Mouse (Mus musculus): Measurements from ENCODE around the gene Hddc3. TPM values are rescaled to one million over a fixed set of nuclear protein-coding genes. Genes with fewer than 3 reads are reported as not detected.

Gene Hddc3
- total and polyA plus RNA-seq, 3 experiments, result 47.1 to 58.1 TPM; not detected in 1

- TF ChIP-seq GATA1 (IDR thresholded peaks at IDR 0.05; ENCODE audit: low read depth, low read length) (0 out of 2 replicates have a peak, but pooled peaks have one; percentile 17), ETS1 (IDR thresholded peaks at IDR 0.05; ENCODE audit: low read depth, low read length) (peak; percentile 73)
Measured at GRCm38 (mm10) chr7:80373850-80374249, 30.9 kb downstream of the Hddc3 start (continued).

- H3K4me3 ChIP-seq (ENCODE audit: control insufficient read depth in 1 of 2, insufficient read depth in 1 of 2, low read depth in 2 of 2, low read length in 2 of 2), result peak overlapping the region; percentile 15 to 43; a peak in 1 of 4 replicates
- H3K9ac ChIP-seq (ENCODE audit: control insufficient read depth, low read depth, low read length, poor library complexity, severe bottlenecking), result peak overlapping the region; percentile 63
- H3K27me3 ChIP-seq (ENCODE audit: control insufficient read depth in 1 of 2, insufficient read depth in 2 of 2, low read length in 2 of 2), result no peaks in the 10 kb centered on the region
- peaks cover 8 to 48% of the 10 kb centered on the region in 2 experiments for H3K4me1 ChIP-seq (ENCODE audit: control insufficient read depth in 1 of 2, insufficient read depth in 2 of 2, low read length in 2 of 2)
- H3K9me3 ChIP-seq (replicated peaks; ENCODE audit: insufficient read depth, low read length), result no peaks in the 10 kb centered on the region
- peaks cover 0 to 34% of the 10 kb centered on the region in 2 experiments; a peak in 2 of 4 replicates for H3K36me3 ChIP-seq (ENCODE audit: control insufficient read depth in 1 of 2, insufficient read depth in 2 of 2, low read length in 2 of 2)
- peaks cover 3% of the 10 kb centered on the region; the same call in 1 of the 2 replicates for H3K79me2 ChIP-seq (ENCODE audit: control insufficient read depth, insufficient read depth, low read length, poor library complexity)
- H3K27ac ChIP-seq (ENCODE audit: control insufficient read depth, low read depth, low read length), result peak overlapping the region; percentile 92
- 0 out of 2 replicates have a peak, but pooled peaks have one; percentile 26 for TF ChIP-seq GATA1 (IDR thresholded peaks at IDR 0.05; ENCODE audit: low read depth, low read length)
- no peak for TF ChIP-seq ZKSCAN1 (IDR thresholded peaks at IDR 0.05; ENCODE audit: low read depth, low read length)
- DNase-seq (ENCODE audit: low read depth, low spot score), result no peak
Measured at GRCm38 (mm10) chr7:80374280-80374679, 31.4 kb downstream of the Hddc3 start.

- H3K4me3 ChIP-seq (ENCODE audit: control insufficient read depth in 1 of 2, insufficient read depth in 1 of 2, low read depth in 2 of 2, low read length in 2 of 2), result peak overlapping the region; percentile 10 to 15; a peak in 3 of 4 replicates
- peak overlapping the region; percentile 92 for H3K27ac ChIP-seq (ENCODE audit: control insufficient read depth, low read depth, low read length)
- peaks cover 8 to 43% of the 10 kb centered on the region in 2 experiments for H3K4me1 ChIP-seq (ENCODE audit: control insufficient read depth in 1 of 2, insufficient read depth in 2 of 2, low read length in 2 of 2)
- H3K79me2 ChIP-seq (ENCODE audit: control insufficient read depth, insufficient read depth, low read length, poor library complexity), result peaks cover 3% of the 10 kb centered on the region; the same call in 1 of the 2 replicates
- DNase-seq (ENCODE audit: low read depth, low spot score), result peak; percentile 38
- peaks cover 0 to 34% of the 10 kb centered on the region in 2 experiments; a peak in 2 of 4 replicates for H3K36me3 ChIP-seq (ENCODE audit: control insufficient read depth in 1 of 2, insufficient read depth in 2 of 2, low read length in 2 of 2)
- no peaks in the 10 kb centered on the region for H3K9me3 ChIP-seq (replicated peaks; ENCODE audit: insufficient read depth, low read length)
- H3K27me3 ChIP-seq (ENCODE audit: control insufficient read depth in 1 of 2, insufficient read depth in 2 of 2, low read length in 2 of 2), result no peaks in the 10 kb centered on the region
- H3K9ac ChIP-seq (ENCODE audit: control insufficient read depth, low read depth, low read length, poor library complexity, severe bottlenecking), result peak overlapping the region; percentile 63
- TF ChIP-seq ZNF384 (IDR thresholded peaks at IDR 0.05; ENCODE audit: low read depth, low read length) (no peak), MAZ (IDR thresholded peaks at IDR 0.05; ENCODE audit: low read depth, low read length) (no peak), TAL1 (IDR thresholded peaks at IDR 0.05; ENCODE audit: low read length) (no peak), GATA1 (IDR thresholded peaks at IDR 0.05; ENCODE audit: low read depth, low read length) (no peak), JUND (IDR thresholded peaks at IDR 0.05; ENCODE audit: low read depth, low read length) (peak; percentile 97)
Measured at GRCm38 (mm10) chr7:80374733-80375132, 31.8 kb downstream of the Hddc3 start.

- Histone ChIP-seq H3K27ac (ENCODE audit: control insufficient read depth, low read depth, low read length) (peak overlapping the region; percentile 92), H3K9ac (ENCODE audit: control insufficient read depth, low read depth, low read length, poor library complexity, severe bottlenecking) (peak overlapping the region; percentile 63), H3K79me2 (ENCODE audit: control insufficient read depth, insufficient read depth, low read length, poor library complexity) (peaks cover 3% of the 10 kb centered on the region; the same call in 1 of the 2 replicates), H3K9me3 (replicated peaks; ENCODE audit: insufficient read depth, low read length) (no peaks in the 10 kb centered on the region), H3K27me3 (ENCODE audit: control insufficient read depth in 1 of 2, insufficient read depth in 2 of 2, low read length in 2 of 2) (no peaks in the 10 kb centered on the region), H3K36me3 (ENCODE audit: control insufficient read depth in 1 of 2, insufficient read depth in 2 of 2, low read length in 2 of 2) (peaks cover 0 to 31% of the 10 kb centered on the region in 2 experiments; a peak in 2 of 4 replicates), H3K4me3 (ENCODE audit: control insufficient read depth in 1 of 2, insufficient read depth in 1 of 2, low read depth in 2 of 2, low read length in 2 of 2) (peak overlapping the region in 1 of 2 experiments; percentile 15; a peak in 2 of 4 replicates), H3K4me1 (ENCODE audit: control insufficient read depth in 1 of 2, insufficient read depth in 2 of 2, low read length in 2 of 2) (peaks cover 8 to 36% of the 10 kb centered on the region in 2 experiments)
- DNase-seq (ENCODE audit: low read depth, low spot score), result peak; percentile 79
- no peak for TF ChIP-seq BHLHE40 (IDR thresholded peaks at IDR 0.05; ENCODE audit: borderline replicate concordance, low read depth, low read length)
- TF ChIP-seq EP300 (IDR thresholded peaks at IDR 0.05; ENCODE audit: low read depth in 1 of 2, low read length in 2 of 2), result peak; percentile 78 to 88
- no peak for TF ChIP-seq E2F4 (IDR thresholded peaks at IDR 0.05; ENCODE audit: borderline replicate concordance, low read depth, low read length)
- peak in 1 of 2 experiments; percentile 36; a peak in 1 of 4 replicates for TF ChIP-seq POLR2A (IDR thresholded peaks at IDR 0.05; ENCODE audit: control insufficient read depth in 1 of 2, insufficient read depth in 1 of 2, low read depth in 1 of 2, low read length in 2 of 2, poor library complexity in 1 of 2)
- TF ChIP-seq RAD21 (IDR thresholded peaks at IDR 0.05; ENCODE audit: low read depth, low read length), result no peak
- TF ChIP-seq NELFE (IDR thresholded peaks at IDR 0.05; ENCODE audit: low read depth, low read length), result no peak
- TF ChIP-seq GATA1 (IDR thresholded peaks at IDR 0.05; ENCODE audit: low read depth, low read length), result peak; percentile 91
- peak; percentile 29; the same call in 1 of the 2 replicates for TF ChIP-seq TAL1 (IDR thresholded peaks at IDR 0.05; ENCODE audit: low read length)
- TF ChIP-seq SIN3A (IDR thresholded peaks at IDR 0.05; ENCODE audit: low read length), result peak; percentile 54
- no peak for TF ChIP-seq MYC (IDR thresholded peaks at IDR 0.05; ENCODE audit: low read depth, low read length)
- no peak for TF ChIP-seq POLR2AphosphoS5 (IDR thresholded peaks at IDR 0.05; ENCODE audit: borderline replicate concordance, low read depth, low read length)
- TF ChIP-seq TBP (IDR thresholded peaks at IDR 0.05; ENCODE audit: low read depth, low read length), result peak; percentile 45; the same call in 1 of the 2 replicates
- no peak for TF ChIP-seq ZMIZ1 (IDR thresholded peaks at IDR 0.05; ENCODE audit: low read depth, low read length)
- TF ChIP-seq MYB (IDR thresholded peaks at IDR 0.05; ENCODE audit: low read depth, low read length), result no peak
- 0 out of 2 replicates have a peak, but pooled peaks have one; percentile 30 for TF ChIP-seq RCOR1 (IDR thresholded peaks at IDR 0.05; ENCODE audit: low read depth, low read length)
- TF ChIP-seq TCF12 (IDR thresholded peaks at IDR 0.05; ENCODE audit: low read depth, low read length), result peak; percentile 29; the same call in 1 of the 2 replicates
- peak; percentile 88 for TF ChIP-seq ETS1 (IDR thresholded peaks at IDR 0.05; ENCODE audit: low read depth, low read length)
Measured at GRCm38 (mm10) chr7:80375376-80376039, 32.6 kb downstream of the Hddc3 start.
